Mouse (Mus musculus): ENCODE measurements around the gene Gm14459.
"Not testable (repeated sequence)": the region's sequence is repeated elsewhere in the genome, so short reads cannot be mapped to it uniquely, and the experiment has no call there.

The Gm14459 gene

GRCm38 (mm10) chrX:8524854-8525253, at the start of gene Gm14459:
Gene Gm14459, minus strand, starts transcription at chrX:8524954.
- DNase-seq (ENCODE audit: low spot score), result no peak

- not testable (repeated sequence) for DNase-seq (ENCODE audit: low spot score)
Measured at GRCm38 (mm10) chrX:8548155-8548554, 23.4 kb upstream of the Gm14459 start, which contains the start of gene Ssxb6. Gene Ssxb6, minus strand, starts transcription at chrX:8548255.
